Mouse (Mus musculus) forebrain, embryonic 15.5 days (tissue): ENCODE measurements at regions not wholly inside any gene's neighbourhood (a gene's known extent, or its start where the extent isn't known, plus 50 kb on each side); places are given as distances from the start of the nearest gene placed in this dataset.

Source experiments
- ATAC-seq: fragments of 200-750 bp; cut with Nextera tagmentation; replicated peaks from 2 replicates; pipeline ENCODE4 v1.8.0; 2017; ENCODE audit warnings: mild to moderate bottlenecking, moderate TSS enrichment, moderate library complexity
- H3K27ac ChIP-seq: fragments of 300-500 bp; sonication (generic); replicated peaks from 2 replicates; pipeline ENCODE4 v1.5.1; 2015; ENCODE audit warnings: mild to moderate bottlenecking, inconsistent platforms
- H3K27me3 ChIP-seq: fragments of 300-500 bp; sonication (generic); 2 replicates; pipeline ENCODE4 v1.6.1; 2015; ENCODE audit warnings: inconsistent platforms
- H3K36me3 ChIP-seq: fragments of 300-500 bp; sonication (generic); 2 replicates; pipeline ENCODE4 v1.6.1; 2015; ENCODE audit warnings: mild to moderate bottlenecking, inconsistent platforms
- H3K4me1 ChIP-seq: fragments of 300-500 bp; sonication (generic); 2 replicates; pipeline ENCODE4 v1.6.1; 2015; ENCODE audit warnings: inconsistent platforms
- H3K4me2 ChIP-seq: fragments of 300-500 bp; sonication (generic); replicated peaks from 2 replicates; pipeline ENCODE4 v1.6.1; 2015; ENCODE audit warnings: mild to moderate bottlenecking, inconsistent platforms
- H3K4me3 ChIP-seq: fragments of 300-500 bp; sonication (generic); 2 replicates; pipeline ENCODE4 v1.5.1; 2015; ENCODE audit warnings: mild to moderate bottlenecking, inconsistent platforms
- H3K9ac ChIP-seq: fragments of 300-500 bp; sonication (generic); replicated peaks from 2 replicates; pipeline ENCODE4 v1.6.1; 2015; ENCODE audit warnings: mild to moderate bottlenecking, inconsistent platforms
- H3K9me3 ChIP-seq: fragments of 300-500 bp; sonication (generic); 2 replicates; pipeline ENCODE4 v1.6.1; 2016; ENCODE audit warnings: inconsistent platforms
- WGBS: fragments of 180-500 bp; shearing (Covaris S2); methylation state at CpG from one replicate; pipeline ENCODE4 v1.1.7; 2015; ENCODE audit warnings: mixed read lengths; 5-methylcytosine and 5-hydroxymethylcytosine counted together

DNA sequence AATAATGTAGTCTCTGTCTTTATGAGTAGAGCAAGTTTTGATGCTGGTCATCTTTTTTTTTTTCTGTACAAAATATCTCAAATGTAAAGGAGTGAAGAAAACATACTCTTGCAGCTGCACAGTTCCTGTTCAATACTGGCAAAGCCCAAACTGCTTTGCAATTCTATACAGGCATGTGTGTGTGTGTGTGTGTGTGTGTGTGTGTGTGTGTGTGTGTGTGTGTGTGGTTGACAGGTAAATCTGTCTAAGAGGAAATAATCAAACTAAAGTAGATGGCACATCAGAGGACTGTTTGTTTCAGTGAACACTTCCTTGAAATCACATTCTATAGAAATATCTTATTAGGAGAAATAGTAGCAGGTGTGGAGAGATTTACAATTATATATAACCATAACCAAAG lies 747.8 kb upstream of the Lrrc6 start:
- H3K9ac ChIP-seq: no peak overlapping the region
- H3K9me3 ChIP-seq: no peaks in the 10 kb centered on the region
- H3K4me2 ChIP-seq: no peak overlapping the region
- H3K27ac ChIP-seq: no peak overlapping the region
- peaks cover 9% of the 10 kb centered on the region; the same call in 1 of the 2 replicates for H3K27me3 ChIP-seq
- no peaks in the 10 kb centered on the region for H3K36me3 ChIP-seq
- H3K4me1 ChIP-seq: peaks cover 26% of the 10 kb centered on the region
- no peak overlapping the region for H3K4me3 ChIP-seq
- no peak for ATAC-seq

- Histone ChIP-seq H3K4me2 (peak overlapping the region; percentile 25; the same call in 1 of the 2 replicates), H3K9ac (no peak overlapping the region), H3K36me3 (no peaks in the 10 kb centered on the region), H3K4me1 (peaks cover 26% of the 10 kb centered on the region), H3K27ac (peak overlapping the region; percentile 66), H3K27me3 (peaks cover 3% of the 10 kb centered on the region; the same call in 1 of the 2 replicates), H3K4me3 (no peak overlapping the region), H3K9me3 (no peaks in the 10 kb centered on the region)
- 7% methylated on average over 4 of the region's 4 CpGs for WGBS
- peak; percentile 92 for ATAC-seq
These were observed 745.1 kb upstream of the Lrrc6 start for GRCm38 (mm10) chr15:67245658-67246268.

GRCm38 (mm10) chr15:67244908-67245657 lies 744.4 kb upstream of the Lrrc6 start:
- no peaks in the 10 kb centered on the region for H3K36me3 ChIP-seq
- H3K27me3 ChIP-seq: peaks cover 3% of the 10 kb centered on the region; the same call in 1 of the 2 replicates
- ATAC-seq: peak; percentile 96
- no peak overlapping the region for H3K4me3 ChIP-seq
- 8% methylated on average over 10 of the region's 10 CpGs for WGBS
- peak overlapping the region; percentile 25; the same call in 1 of the 2 replicates for H3K4me2 ChIP-seq
- H3K9ac ChIP-seq: no peak overlapping the region
- H3K4me1 ChIP-seq: peaks cover 26% of the 10 kb centered on the region
- H3K27ac ChIP-seq: peak overlapping the region; percentile 66
- no peaks in the 10 kb centered on the region for H3K9me3 ChIP-seq

DNA sequence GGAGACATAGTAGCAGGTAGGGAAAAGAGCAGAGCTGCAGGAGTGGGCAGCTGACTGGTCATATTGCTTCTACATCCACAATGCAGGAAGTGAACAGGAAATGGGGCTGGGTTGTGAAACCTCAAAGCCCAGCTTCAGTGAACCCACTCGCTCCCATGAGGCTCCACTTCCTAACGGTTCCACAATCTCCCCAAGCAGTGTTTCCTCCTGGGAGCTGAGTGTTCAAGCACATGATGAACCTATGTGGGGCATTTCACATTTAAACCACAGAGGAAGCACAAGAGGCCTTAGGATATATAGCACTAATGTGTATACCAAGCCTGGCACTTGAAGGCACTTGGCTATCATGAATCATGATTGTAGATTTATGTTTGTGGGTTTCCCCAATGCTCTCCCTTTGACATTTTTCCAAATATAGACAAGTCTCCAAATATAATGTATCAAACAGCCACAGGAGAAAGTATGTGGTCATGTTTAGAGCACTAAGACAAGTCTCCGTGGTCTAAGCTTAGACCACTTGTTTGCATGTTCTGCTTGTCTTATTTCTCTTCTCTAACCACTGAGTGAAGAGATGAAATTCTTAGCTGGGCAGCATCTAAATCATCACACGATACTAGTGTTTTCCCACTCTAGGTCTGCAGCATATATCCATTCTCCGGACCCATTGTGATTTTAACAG lies 734.5 kb upstream of the Lrrc6 start:
- ATAC-seq: no peak
- no peaks in the 10 kb centered on the region for H3K27me3 ChIP-seq
- H3K4me1 ChIP-seq: no peaks in the 10 kb centered on the region
- no peaks in the 10 kb centered on the region for H3K9me3 ChIP-seq
- WGBS: 93% methylated on average over 5 of the region's 5 CpGs
- no peak overlapping the region for H3K9ac ChIP-seq
- H3K4me2 ChIP-seq: no peak overlapping the region
- no peak overlapping the region for H3K4me3 ChIP-seq
- H3K36me3 ChIP-seq: no peaks in the 10 kb centered on the region
- H3K27ac ChIP-seq: no peak overlapping the region

DNA sequence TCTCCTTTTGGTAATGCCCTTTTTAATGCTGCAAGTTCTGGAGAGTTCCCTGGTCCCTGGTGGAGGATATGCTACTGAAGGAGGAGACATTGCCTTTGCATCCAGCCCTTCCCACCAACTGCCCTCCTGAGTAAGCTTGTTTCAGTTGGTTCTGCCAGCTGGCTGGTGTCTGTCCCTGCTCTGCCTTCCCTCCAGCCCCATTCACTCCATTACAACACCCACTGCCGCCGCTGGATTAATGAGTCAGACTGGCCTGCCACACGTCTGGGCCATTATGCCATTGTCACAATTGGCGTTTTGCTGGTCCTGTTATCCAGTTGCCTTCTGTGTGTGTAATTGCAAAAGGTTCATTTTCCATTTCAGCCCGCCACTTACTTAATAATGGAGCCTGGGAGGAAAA lies 728.6 kb upstream of the Lrrc6 start:
- no peaks in the 10 kb centered on the region for H3K27me3 ChIP-seq
- no peak overlapping the region for H3K9ac ChIP-seq
- peak; percentile 75 for ATAC-seq
- H3K36me3 ChIP-seq: no peaks in the 10 kb centered on the region
- WGBS: 23% methylated on average over 5 of the region's 5 CpGs
- H3K27ac ChIP-seq: no peak overlapping the region
- H3K4me3 ChIP-seq: no peak overlapping the region
- H3K4me2 ChIP-seq: no peak overlapping the region
- H3K4me1 ChIP-seq: peaks cover 22% of the 10 kb centered on the region
- no peaks in the 10 kb centered on the region for H3K9me3 ChIP-seq

DNA sequence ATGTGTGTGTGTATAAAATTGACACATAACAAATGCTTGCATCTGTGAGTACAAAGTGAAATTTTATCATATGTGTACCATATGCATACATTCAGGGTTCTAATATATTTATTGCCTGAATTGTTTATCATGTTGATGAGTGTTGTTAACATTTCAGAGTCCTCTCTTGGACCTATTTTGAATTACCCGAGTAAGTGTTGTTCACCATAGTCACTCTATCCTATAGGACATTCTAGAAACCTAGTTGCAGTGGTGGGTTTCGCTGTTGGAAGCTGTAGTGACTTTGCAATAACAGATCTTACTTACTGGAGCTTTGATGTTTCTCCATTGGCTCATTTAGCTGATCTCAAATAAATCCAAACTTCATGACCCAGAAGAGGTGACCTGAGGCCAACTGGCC lies 727.9 kb upstream of the Lrrc6 start:
- Histone ChIP-seq H3K9me3 (no peaks in the 10 kb centered on the region), H3K36me3 (no peaks in the 10 kb centered on the region), H3K4me3 (no peak overlapping the region), H3K4me1 (peaks cover 22% of the 10 kb centered on the region), H3K27me3 (no peaks in the 10 kb centered on the region), H3K27ac (no peak overlapping the region), H3K9ac (no peak overlapping the region), H3K4me2 (no peak overlapping the region)
- no peak for ATAC-seq
- whole genome bisulfite sequencing: 86% methylated on average over 2 of the region's 2 CpGs

DNA sequence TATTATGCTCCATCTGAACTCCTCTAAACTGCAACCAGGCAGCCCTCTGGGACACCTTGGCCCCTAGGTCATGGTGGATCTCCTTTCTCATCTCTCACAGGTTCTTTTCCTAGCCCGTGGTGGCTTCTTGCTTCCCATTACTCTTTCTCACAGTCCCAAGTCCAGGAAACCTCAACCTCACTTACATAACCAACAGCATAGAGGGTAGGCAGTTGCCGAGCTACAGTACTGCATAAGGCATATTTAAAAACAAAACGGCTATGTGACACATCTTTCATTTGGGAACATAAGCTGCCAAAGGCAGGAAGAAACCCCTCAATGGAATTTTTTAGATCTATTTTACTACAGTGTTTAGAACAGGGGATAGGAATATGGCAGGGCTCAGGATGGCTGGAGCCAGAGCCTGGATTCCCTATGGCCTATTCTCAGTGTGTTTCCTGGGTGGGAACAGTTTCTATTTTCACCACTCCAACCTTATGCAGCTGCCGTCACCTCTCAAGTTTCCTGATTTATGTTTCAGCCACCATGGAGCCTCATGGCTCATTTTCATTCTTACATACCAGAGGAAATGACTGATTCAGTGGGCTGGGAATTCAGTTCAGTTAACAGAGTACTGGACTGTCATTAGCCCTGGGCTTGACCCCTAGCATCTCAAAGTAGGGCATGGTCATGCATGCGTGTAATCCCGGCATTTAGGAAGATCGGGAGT lies 726.9 kb upstream of the Lrrc6 start:
- H3K27ac ChIP-seq: peak overlapping the region; percentile 50; the same call in 1 of the 2 replicates
- no peak for ATAC-seq
- H3K9me3 ChIP-seq: no peaks in the 10 kb centered on the region
- no peak overlapping the region for H3K4me3 ChIP-seq
- H3K4me1 ChIP-seq: peaks cover 22% of the 10 kb centered on the region
- no peak overlapping the region for H3K4me2 ChIP-seq
- no peaks in the 10 kb centered on the region for H3K36me3 ChIP-seq
- no peaks in the 10 kb centered on the region for H3K27me3 ChIP-seq
- WGBS: 85% methylated on average over 7 of the region's 7 CpGs
- no peak overlapping the region for H3K9ac ChIP-seq

- Histone ChIP-seq H3K9me3 (no peaks in the 10 kb centered on the region), H3K4me1 (peaks cover 22% of the 10 kb centered on the region), H3K27ac (peak overlapping the region; percentile 60), H3K4me2 (no peak overlapping the region), H3K27me3 (no peaks in the 10 kb centered on the region), H3K4me3 (no peak overlapping the region), H3K9ac (no peak overlapping the region), H3K36me3 (no peaks in the 10 kb centered on the region)
- ATAC-seq: peak; percentile 36; the same call in 1 of the 2 replicates
- WGBS: 50% methylated on average over 9 of the region's 9 CpGs
These were observed 726.2 kb upstream of the Lrrc6 start for GRCm38 (mm10) chr15:67226900-67227299.
